Mouse (Mus musculus) stomach, postnatal 0 days (tissue): ENCODE measurements around the gene Pabpc4.

ENCODE experiments used
- CTCF ChIP-seq: IDR thresholded peaks from 2 replicates; pipeline ENCODE4 v1.5.1; 2016; ENCODE audit warnings: antibody characterized with exemption, low read depth, mild to moderate bottlenecking, moderate library complexity
- EP300 ChIP-seq: optimal IDR thresholded peaks from 2 replicates; pipeline ENCODE3; 2016; ENCODE audit warnings: antibody characterized with exemption

DNA sequence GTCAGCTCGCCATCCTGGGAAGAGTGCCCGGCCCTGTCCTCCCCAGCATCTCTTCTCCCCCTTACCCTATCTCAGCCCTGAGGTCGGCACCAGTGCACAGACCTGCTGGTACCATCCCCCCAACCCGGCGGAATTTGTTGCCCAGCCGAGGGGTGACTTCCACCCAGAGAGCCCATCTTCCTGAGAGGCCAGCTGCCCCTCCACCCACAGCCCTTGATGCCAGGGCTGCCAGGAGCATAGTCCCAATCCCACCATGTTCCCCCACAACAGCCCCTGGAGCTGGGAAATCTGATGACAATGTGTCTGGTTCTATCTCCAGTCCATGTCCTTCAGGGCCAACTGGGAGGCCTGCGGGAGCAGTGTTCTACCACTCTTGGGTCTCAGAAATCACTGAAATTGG is 15.9 kb upstream of the Pabpc4 start:
- no peak for TF ChIP-seq CTCF
- TF ChIP-seq EP300, result no peak
